Mouse (Mus musculus): ENCODE results near the gene Yaf2. TPM values are rescaled to one million over a fixed set of nuclear protein-coding genes. Genes with fewer than 3 reads are reported as not detected.
"Not testable (repeated sequence)": the region's sequence is repeated elsewhere in the genome, so short reads cannot be mapped to it uniquely, and the experiment has no call there.

Gene Yaf2
- polyA plus RNA-seq, 1 experiment from 2014 or later = 138 TPM

- DNase-seq (ENCODE audit: low spot score) (no peak), ATAC-seq (ENCODE audit: insufficient read depth, low FRiP score, low TSS enrichment) (no peak)
- 75% methylated on average over 10 of the region's 10 CpGs for WGBS
- Histone ChIP-seq H3K4me1 (ENCODE audit: control insufficient read depth, insufficient read depth, low read length) (no peaks in the 10 kb centered on the region), H3K36me3 (ENCODE audit: control insufficient read depth, insufficient read depth, low read length) (no peaks in the 10 kb centered on the region; the same call in 1 of the 2 replicates), H3K4me2 (ENCODE audit: low read depth) (no peak overlapping the region), H3K27me3 (ENCODE audit: control insufficient read depth, insufficient read depth, low read length) (no peaks in the 10 kb centered on the region), H3K9ac (ENCODE audit: low read length) (no peak overlapping the region), H3K9me3 (ENCODE audit: control insufficient read depth, low read length) (no peaks in the 10 kb centered on the region), H3K4me3 (ENCODE audit: low read depth, low read length) (no peak overlapping the region), H3K27ac (ENCODE audit: low read depth, low read length) (no peak overlapping the region)
Measured at GRCm38 (mm10) chr15:93255295-93255694, 81.4 kb downstream of the Yaf2 start.

GRCm38 (mm10) chr15:93253172-93253571, 83.6 kb downstream of the Yaf2 start:
- Histone ChIP-seq H3K4me1 (ENCODE audit: control insufficient read depth, insufficient read depth, low read length) (no peaks in the 10 kb centered on the region), H3K9me3 (ENCODE audit: control insufficient read depth, low read length) (no peaks in the 10 kb centered on the region), H3K4me3 (ENCODE audit: low read depth, low read length) (no peak overlapping the region), H3K4me2 (ENCODE audit: low read depth) (no peak overlapping the region), H3K9ac (ENCODE audit: low read length) (no peak overlapping the region), H3K27ac (ENCODE audit: low read depth, low read length) (no peak overlapping the region), H3K36me3 (ENCODE audit: control insufficient read depth, insufficient read depth, low read length) (no peaks in the 10 kb centered on the region; the same call in 1 of the 2 replicates), H3K27me3 (ENCODE audit: control insufficient read depth, insufficient read depth, low read length) (no peaks in the 10 kb centered on the region)
- 92% methylated on average over 8 of the region's 8 CpGs for WGBS
- DNase-seq (ENCODE audit: low spot score) = no peak
- ATAC-seq (ENCODE audit: insufficient read depth, low FRiP score, low TSS enrichment) = no peak

GRCm38 (mm10) chr15:93252396-93252795, 84.3 kb downstream of the Yaf2 start:
- Histone ChIP-seq H3K9ac (ENCODE audit: low read length) (no peak overlapping the region), H3K4me1 (ENCODE audit: control insufficient read depth, insufficient read depth, low read length) (no peaks in the 10 kb centered on the region), H3K4me2 (ENCODE audit: low read depth) (no peak overlapping the region), H3K27ac (ENCODE audit: low read depth, low read length) (no peak overlapping the region), H3K4me3 (ENCODE audit: low read depth, low read length) (no peak overlapping the region), H3K27me3 (ENCODE audit: control insufficient read depth, insufficient read depth, low read length) (no peaks in the 10 kb centered on the region), H3K9me3 (ENCODE audit: control insufficient read depth, low read length) (no peaks in the 10 kb centered on the region), H3K36me3 (ENCODE audit: control insufficient read depth, insufficient read depth, low read length) (no peaks in the 10 kb centered on the region; the same call in 1 of the 2 replicates)
- no peak for ATAC-seq (ENCODE audit: insufficient read depth, low FRiP score, low TSS enrichment)
- 82% methylated on average over 6 of the region's 6 CpGs for WGBS
- DNase-seq (ENCODE audit: low spot score) = no peak

- Histone ChIP-seq H3K27ac (ENCODE audit: low read depth, low read length) (no peak overlapping the region), H3K9ac (ENCODE audit: low read length) (no peak overlapping the region), H3K27me3 (ENCODE audit: control insufficient read depth, insufficient read depth, low read length) (no peaks in the 10 kb centered on the region), H3K36me3 (ENCODE audit: control insufficient read depth, insufficient read depth, low read length) (no peaks in the 10 kb centered on the region), H3K4me1 (ENCODE audit: control insufficient read depth, insufficient read depth, low read length) (no peaks in the 10 kb centered on the region), H3K4me3 (ENCODE audit: low read depth, low read length) (no peak overlapping the region), H3K4me2 (ENCODE audit: low read depth) (no peak overlapping the region), H3K9me3 (ENCODE audit: control insufficient read depth, low read length) (no peaks in the 10 kb centered on the region)
- DNase-seq (ENCODE audit: low spot score) (peak; percentile 39), ATAC-seq (ENCODE audit: insufficient read depth, low FRiP score, low TSS enrichment) (no peak)
- WGBS = 48% methylated on average over 13 of the region's 13 CpGs
Measured at GRCm38 (mm10) chr15:93251553-93252250, 85.0 kb downstream of the Yaf2 start.

GRCm38 (mm10) chr15:93243202-93243601, 93.5 kb downstream of the Yaf2 start:
- Histone ChIP-seq H3K27me3 (ENCODE audit: control insufficient read depth, insufficient read depth, low read length) (no peaks in the 10 kb centered on the region), H3K36me3 (ENCODE audit: control insufficient read depth, insufficient read depth, low read length) (no peaks in the 10 kb centered on the region), H3K9ac (ENCODE audit: low read length) (no peak overlapping the region), H3K9me3 (ENCODE audit: control insufficient read depth, low read length) (no peaks in the 10 kb centered on the region), H3K4me3 (ENCODE audit: low read depth, low read length) (no peak overlapping the region), H3K4me1 (ENCODE audit: control insufficient read depth, insufficient read depth, low read length) (no peaks in the 10 kb centered on the region), H3K4me2 (ENCODE audit: low read depth) (no peak overlapping the region), H3K27ac (ENCODE audit: low read depth, low read length) (no peak overlapping the region)
- WGBS = 93% methylated on average over 10 of the region's 10 CpGs
- DNase-seq (ENCODE audit: low spot score) (no peak), ATAC-seq (ENCODE audit: insufficient read depth, low FRiP score, low TSS enrichment) (no peak)

GRCm38 (mm10) chr15:93236456-93236855, 100.3 kb downstream of the Yaf2 start:
- ATAC-seq (ENCODE audit: insufficient read depth, low FRiP score, low TSS enrichment); H3K27me3 ChIP-seq (ENCODE audit: control insufficient read depth, insufficient read depth, low read length); H3K36me3 ChIP-seq (ENCODE audit: control insufficient read depth, insufficient read depth, low read length); H3K9me3 ChIP-seq (ENCODE audit: control insufficient read depth, low read length); H3K4me3 ChIP-seq (ENCODE audit: low read depth, low read length); H3K4me2 ChIP-seq (ENCODE audit: low read depth); H3K27ac ChIP-seq (ENCODE audit: low read depth, low read length); DNase-seq (ENCODE audit: low spot score); H3K4me1 ChIP-seq (ENCODE audit: control insufficient read depth, insufficient read depth, low read length); H3K9ac ChIP-seq (ENCODE audit: low read length): not testable (repeated sequence)
- WGBS = 96% methylated on average over 10 of the region's 10 CpGs

Other genes starting within 250 kb of the Yaf2 start
- gene Gxylt1, start 61.8 kb downstream of the Yaf2 start, polyA plus RNA-seq (2014; fragmentation: Nextera tagmentation; extraction: Ambion mirVana) = 14.4 and 15.5 TPM in 2 replicates
- 147 and 152 TPM in 2 replicates for gene Zcrb1, start 61.4 kb upstream of the Yaf2 start, polyA plus RNA-seq (2014; fragmentation: Nextera tagmentation; extraction: Ambion mirVana)
- gene Pphln1, start 61.4 kb upstream of the Yaf2 start, polyA plus RNA-seq (2014; fragmentation: Nextera tagmentation; extraction: Ambion mirVana) = 53.3 and 56.7 TPM in 2 replicates

All from neural tube, embryonic 11.5 days (tissue).